Mouse (Mus musculus): Measurements from ENCODE around the gene Mettl3. TPM values are rescaled to one million over a fixed set of nuclear protein-coding genes. Genes with fewer than 3 reads are reported as not detected.
A peak's percentile ranks its signal among the peaks of the same experiment; 100 is the strongest.

Mettl3 gene
- polyA plus RNA-seq, 2 experiments: 15.3 to 18.2 TPM

DNA sequence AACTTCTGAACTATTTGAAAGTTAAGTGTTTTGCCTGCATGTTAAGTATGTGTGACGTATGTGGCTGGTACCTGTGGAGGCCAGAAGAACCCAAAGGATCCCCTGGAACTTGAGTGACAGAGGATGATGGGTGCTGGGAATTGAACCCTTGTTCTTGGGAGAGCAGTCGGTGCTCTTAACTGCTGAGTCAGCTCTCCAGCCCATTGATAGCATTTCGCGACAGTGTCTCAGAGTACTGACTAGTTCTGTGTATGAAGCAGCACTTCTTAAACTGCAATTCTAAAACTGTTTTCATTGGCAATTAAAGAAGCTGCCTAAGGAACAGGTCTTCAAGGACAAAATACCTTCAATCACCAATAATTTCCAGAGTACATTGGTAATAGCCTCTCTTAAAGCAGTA lies 27.7 kb downstream of the Mettl3 start:
- no peak for ATAC-seq (ENCODE audit: insufficient read depth)
- no peak for TF ChIP-seq EP300 (IDR thresholded peaks at IDR 0.05; ENCODE audit: low read depth)
- TF ChIP-seq CTCF (IDR thresholded peaks at IDR 0.05; ENCODE audit: low read depth): no peak
- Histone ChIP-seq H3K4me3 (ENCODE audit: insufficient read depth in 1 of 2, low read depth in 2 of 2, low read length in 2 of 2) (no peak overlapping the region), H3K4me1 (replicated peaks; ENCODE audit: control insufficient read depth in 2 of 2, insufficient read depth in 2 of 2, low read length in 1 of 2) (peaks cover 8 to 12% of the 10 kb centered on the region in 2 experiments), H3K4me2 (ENCODE audit: low read depth) (no peak overlapping the region), H3K36me3 (replicated peaks; ENCODE audit: control insufficient read depth, insufficient read depth, low read depth) (no peaks in the 10 kb centered on the region), H3K27me3 (ENCODE audit: control insufficient read depth, insufficient read depth, low read length) (no peaks in the 10 kb centered on the region), H3K27ac (no peak overlapping the region), H3K9me3 (ENCODE audit: control insufficient read depth, low read length) (no peaks in the 10 kb centered on the region), H3K9ac (replicated peaks) (no peak overlapping the region)
- WGBS (ENCODE audit: insufficient replicate concordance): 79% methylated on average over 4 of the region's 4 CpGs
- no peak for DNase-seq (ENCODE audit: low read depth in 3 of 3, low spot score in 3 of 3)

DNA sequence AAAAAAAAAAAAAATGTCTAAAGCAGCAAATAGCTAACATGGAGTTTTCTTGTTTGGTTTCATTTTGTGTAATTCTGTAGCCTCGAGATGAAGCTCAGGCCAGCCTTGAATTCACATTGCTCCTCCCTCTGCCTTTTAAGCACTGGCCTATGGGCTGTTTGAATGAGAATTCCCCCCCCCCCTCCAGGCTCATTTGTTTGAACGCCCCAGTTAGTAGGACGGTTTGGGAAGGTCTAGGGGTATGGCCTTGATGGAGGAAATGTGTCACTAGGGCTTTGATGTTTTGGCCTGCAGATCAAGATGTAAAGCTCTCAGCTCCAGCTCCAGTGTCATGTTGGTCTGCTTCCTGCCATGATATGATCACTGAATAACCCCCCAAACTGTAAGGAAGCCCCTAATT lies 32.1 kb downstream of the Mettl3 start:
- H3K4me3 ChIP-seq (ENCODE audit: insufficient read depth in 1 of 2, low read depth in 2 of 2, low read length in 2 of 2): no peak overlapping the region
- no peak for ATAC-seq (ENCODE audit: insufficient read depth)
- H3K27ac ChIP-seq: no peak overlapping the region
- no peak for DNase-seq (ENCODE audit: low read depth in 3 of 3, low spot score in 3 of 3)
- H3K9me3 ChIP-seq (ENCODE audit: control insufficient read depth, low read length): no peaks in the 10 kb centered on the region
- no peaks in the 10 kb centered on the region for H3K36me3 ChIP-seq (replicated peaks; ENCODE audit: control insufficient read depth, insufficient read depth, low read depth)
- no peak overlapping the region for H3K9ac ChIP-seq (replicated peaks)
- H3K4me2 ChIP-seq (ENCODE audit: low read depth): no peak overlapping the region
- no peaks in the 10 kb centered on the region for H3K4me1 ChIP-seq (replicated peaks; ENCODE audit: control insufficient read depth in 2 of 2, insufficient read depth in 2 of 2, low read length in 1 of 2)
- 62% methylated on average over 3 of the region's 3 CpGs for WGBS (ENCODE audit: insufficient replicate concordance)
- TF ChIP-seq CTCF (IDR thresholded peaks at IDR 0.05; ENCODE audit: low read depth): no peak
- no peaks in the 10 kb centered on the region for H3K27me3 ChIP-seq (ENCODE audit: control insufficient read depth, insufficient read depth, low read length)

DNA sequence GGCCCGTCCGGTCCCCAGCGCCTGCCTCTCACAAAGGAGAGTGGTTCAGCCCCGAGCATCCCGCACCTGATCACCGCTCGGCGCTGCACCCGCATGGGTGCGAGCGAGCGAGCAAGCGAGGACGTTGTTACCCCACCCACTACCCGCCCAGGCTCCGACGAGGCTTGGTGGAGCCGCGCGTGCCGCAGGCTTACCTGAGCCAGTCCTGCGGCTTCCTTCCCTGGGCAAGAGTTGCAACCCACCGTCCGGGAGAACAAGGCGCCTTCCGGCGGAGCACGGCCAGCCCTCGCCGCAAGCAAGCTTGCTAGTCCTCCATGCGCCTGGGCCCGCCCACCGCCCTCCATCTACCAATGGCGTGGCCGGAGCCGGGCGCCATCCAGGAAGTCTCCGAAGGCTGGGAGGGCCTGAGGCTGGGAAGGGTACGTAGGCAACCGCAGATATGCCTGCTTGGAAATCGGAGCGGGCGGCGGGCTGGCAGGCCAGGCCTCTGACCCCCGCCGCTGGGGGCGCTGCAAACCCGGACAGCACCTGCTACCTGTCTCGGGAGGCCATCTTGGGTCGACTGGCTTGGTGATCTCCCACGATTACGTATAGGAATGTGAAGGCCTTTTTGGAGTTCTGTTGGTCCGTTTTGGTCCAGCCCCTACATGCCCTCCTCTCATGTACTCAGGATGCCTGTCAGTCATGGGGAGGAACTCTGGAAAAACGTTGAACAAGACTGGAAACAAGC lies 47.3 kb downstream of the Mettl3 start, which contains the start of gene Chd8:
Chd8 (minus strand) TSS at position 297 of the 730 bp plus-strand sequence.
- Histone ChIP-seq H3K36me3 (replicated peaks; ENCODE audit: control insufficient read depth, insufficient read depth, low read depth) (no peaks in the 10 kb centered on the region), H3K4me1 (replicated peaks; ENCODE audit: control insufficient read depth in 2 of 2, insufficient read depth in 2 of 2, low read length in 1 of 2) (peaks cover 17 to 20% of the 10 kb centered on the region in 2 experiments), H3K4me3 (ENCODE audit: insufficient read depth in 1 of 2, low read depth in 2 of 2, low read length in 2 of 2) (peak within 1 kb of the TSS; percentile 71 to 91), H3K9me3 (ENCODE audit: control insufficient read depth, low read length) (no peaks in the 10 kb centered on the region), H3K4me2 (ENCODE audit: low read depth) (peak within 1 kb of the TSS; percentile 98), H3K27me3 (ENCODE audit: control insufficient read depth, insufficient read depth, low read length) (no peaks in the 10 kb centered on the region), H3K9ac (replicated peaks) (peak within 1 kb of the TSS; percentile 96), H3K27ac (peak within 1 kb of the TSS; percentile 89)
- under 1% methylated on average over 54 of the region's 54 CpGs for WGBS (ENCODE audit: insufficient replicate concordance)
- DNase-seq (ENCODE audit: low read depth in 3 of 3, low spot score in 3 of 3) (peak; percentile 92 to 96 (median 93)), ATAC-seq (ENCODE audit: insufficient read depth) (peak; percentile 100)
- peak; percentile 96 for TF ChIP-seq CTCF (IDR thresholded peaks at IDR 0.05; ENCODE audit: low read depth)
- TF ChIP-seq EP300 (IDR thresholded peaks at IDR 0.05; ENCODE audit: low read depth): no peak

DNA sequence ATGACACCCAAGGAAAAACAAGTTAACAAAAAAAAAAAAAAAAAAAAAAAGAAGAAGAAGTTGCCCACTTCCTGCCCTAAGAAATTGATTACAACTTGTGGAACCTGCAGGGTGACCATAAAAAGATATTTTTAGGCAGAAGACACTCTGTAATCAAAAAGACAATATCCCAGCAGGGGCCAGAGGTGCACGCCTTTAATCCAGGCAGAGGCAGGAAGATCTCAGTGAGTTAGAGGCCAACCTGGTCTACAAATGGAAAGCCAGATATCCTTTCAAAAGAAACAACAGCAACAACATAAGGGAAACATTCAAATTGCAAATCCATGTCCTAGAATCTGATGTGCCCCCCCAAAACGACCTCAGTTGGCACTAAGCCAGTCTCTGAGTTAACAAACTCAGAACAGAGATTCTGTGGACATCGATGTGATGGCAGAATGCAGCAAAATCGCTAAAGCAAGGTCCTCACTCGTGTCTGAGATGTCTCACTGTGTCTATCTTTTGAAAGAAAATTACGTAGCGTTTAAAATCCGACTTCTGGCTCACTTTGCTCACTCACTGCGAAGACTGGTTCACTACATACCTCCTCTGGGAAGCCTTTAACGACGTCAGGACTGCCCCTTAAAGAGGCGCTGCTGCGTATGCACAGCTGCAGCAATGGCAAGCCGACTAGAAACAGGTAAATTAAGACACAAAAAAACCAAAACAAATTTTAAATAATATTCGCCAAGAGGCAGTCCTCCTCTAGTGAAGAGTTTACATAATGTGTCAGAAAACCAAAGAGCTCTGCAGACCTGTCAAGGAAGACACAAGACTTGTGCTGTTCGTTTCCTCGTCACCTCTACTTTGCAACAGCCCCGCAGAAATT lies 48.4 kb downstream of the Mettl3 start:
- ATAC-seq (ENCODE audit: insufficient read depth) (no peak), DNase-seq (ENCODE audit: low read depth in 3 of 3, low spot score in 3 of 3) (no peak)
- Histone ChIP-seq H3K4me1 (replicated peaks; ENCODE audit: control insufficient read depth in 2 of 2, insufficient read depth in 2 of 2, low read length in 1 of 2) (peaks cover 17 to 20% of the 10 kb centered on the region in 2 experiments), H3K9me3 (ENCODE audit: control insufficient read depth, low read length) (no peaks in the 10 kb centered on the region), H3K4me2 (ENCODE audit: low read depth) (peak overlapping the region; percentile 98), H3K27me3 (ENCODE audit: control insufficient read depth, insufficient read depth, low read length) (no peaks in the 10 kb centered on the region), H3K27ac (peak overlapping the region; percentile 89), H3K36me3 (replicated peaks; ENCODE audit: control insufficient read depth, insufficient read depth, low read depth) (no peaks in the 10 kb centered on the region), H3K4me3 (ENCODE audit: insufficient read depth in 1 of 2, low read depth in 2 of 2, low read length in 2 of 2) (peak overlapping the region; percentile 71 to 91), H3K9ac (replicated peaks) (peak overlapping the region; percentile 96)
- TF ChIP-seq CTCF (IDR thresholded peaks at IDR 0.05; ENCODE audit: low read depth): no peak
- no peak for TF ChIP-seq EP300 (IDR thresholded peaks at IDR 0.05; ENCODE audit: low read depth)
- WGBS (ENCODE audit: insufficient replicate concordance): 1% methylated on average over 18 of the region's 18 CpGs

DNA sequence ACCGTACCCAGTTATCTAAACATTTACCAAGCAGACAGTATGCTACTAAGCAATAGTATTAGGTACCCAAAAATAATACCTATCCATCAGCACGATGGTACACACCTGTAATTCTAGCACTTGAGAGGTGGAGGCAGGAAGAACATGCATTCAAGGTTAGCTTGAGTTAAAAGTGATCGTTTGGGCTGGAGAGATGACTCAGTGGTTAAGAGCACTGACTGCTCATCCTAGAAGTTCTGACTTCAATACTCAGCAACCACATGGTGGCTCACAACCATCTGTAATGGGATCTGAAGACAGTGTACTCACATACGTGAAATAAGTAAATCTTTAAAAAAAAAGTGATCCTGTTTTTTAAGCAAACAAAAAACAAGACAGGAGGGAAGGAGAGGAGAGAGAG lies 58.8 kb downstream of the Mettl3 start:
- 60% methylated on average over 4 of the region's 4 CpGs for WGBS (ENCODE audit: insufficient replicate concordance)
- no peak for ATAC-seq (ENCODE audit: insufficient read depth)
- TF ChIP-seq EP300 (IDR thresholded peaks at IDR 0.05; ENCODE audit: low read depth) (no peak), CTCF (IDR thresholded peaks at IDR 0.05; ENCODE audit: low read depth) (no peak)

More for the DNA sequence above, 58.8 kb downstream of the Mettl3 start:
- H3K4me3 ChIP-seq (ENCODE audit: insufficient read depth in 1 of 2, low read depth in 2 of 2, low read length in 2 of 2): no peak overlapping the region
- no peak overlapping the region for H3K27ac ChIP-seq
- H3K4me2 ChIP-seq (ENCODE audit: low read depth): no peak overlapping the region
- H3K9ac ChIP-seq (replicated peaks): no peak overlapping the region
- no peaks in the 10 kb centered on the region for H3K9me3 ChIP-seq (ENCODE audit: control insufficient read depth, low read length)
- no peaks in the 10 kb centered on the region for H3K36me3 ChIP-seq (replicated peaks; ENCODE audit: control insufficient read depth, insufficient read depth, low read depth)
- no peak for DNase-seq (ENCODE audit: low read depth in 3 of 3, low spot score in 3 of 3)
- no peaks in the 10 kb centered on the region for H3K27me3 ChIP-seq (ENCODE audit: control insufficient read depth, insufficient read depth, low read length)
- H3K4me1 ChIP-seq (replicated peaks; ENCODE audit: control insufficient read depth in 2 of 2, insufficient read depth in 2 of 2, low read length in 1 of 2): peaks cover 6 to 17% of the 10 kb centered on the region in 2 experiments

Other genes with a start within 250 kb of the Mettl3 start
- 94.9 and 161 TPM in 2 replicates for gene Hnrnpc, start 201.1 kb downstream of the Mettl3 start, polyA plus RNA-seq (2012; rRNA removed)
- gene Hnrnpc, start 201.1 kb downstream of the Mettl3 start, polyA plus RNA-seq (2014; fragmentation: Nextera tagmentation; extraction: Ambion mirVana): 240 and 269 TPM in 2 replicates
- gene Rpgrip1, start 194.4 kb downstream of the Mettl3 start, polyA plus RNA-seq (2012; rRNA removed): 0.31 and 0.41 TPM in 2 replicates
- gene Rpgrip1, start 194.4 kb downstream of the Mettl3 start, polyA plus RNA-seq (2014; fragmentation: Nextera tagmentation; extraction: Ambion mirVana): 48.5 and 50.1 TPM in 2 replicates
- 15.4 and 25.2 TPM in 2 replicates for gene Supt16, start 107.7 kb downstream of the Mettl3 start, polyA plus RNA-seq (2012; rRNA removed)
- gene Supt16, start 107.7 kb downstream of the Mettl3 start, polyA plus RNA-seq (2014; fragmentation: Nextera tagmentation; extraction: Ambion mirVana): 35.6 and 39.9 TPM in 2 replicates
- gene Chd8, start 47.3 kb downstream of the Mettl3 start, polyA plus RNA-seq (2012; rRNA removed): 9.7 and 13.1 TPM in 2 replicates
- gene Chd8, start 47.3 kb downstream of the Mettl3 start, polyA plus RNA-seq (2014; fragmentation: Nextera tagmentation; extraction: Ambion mirVana): 13.9 and 14.0 TPM in 2 replicates
- 8.5 and 10.1 TPM in 2 replicates for gene Tox4, start 26.0 kb downstream of the Mettl3 start, polyA plus RNA-seq (2012; rRNA removed)
- gene Tox4, start 26.0 kb downstream of the Mettl3 start, polyA plus RNA-seq (2014; fragmentation: Nextera tagmentation; extraction: Ambion mirVana): 16.6 and 17.2 TPM in 2 replicates
- gene Rab2b, start 25.6 kb downstream of the Mettl3 start, polyA plus RNA-seq (2012; rRNA removed): 2.9 and 3.1 TPM in 2 replicates
- 1.9 and 2.6 TPM in 2 replicates for gene Rab2b, start 25.6 kb downstream of the Mettl3 start, polyA plus RNA-seq (2014; fragmentation: Nextera tagmentation; extraction: Ambion mirVana)
- 0.76 and 0.84 TPM in 2 replicates for gene Sall2, start 23.6 kb upstream of the Mettl3 start, polyA plus RNA-seq (2012; rRNA removed)
- gene Sall2, start 23.6 kb upstream of the Mettl3 start, polyA plus RNA-seq (2014; fragmentation: Nextera tagmentation; extraction: Ambion mirVana): 0.54 and 0.66 TPM in 2 replicates
- gene Olfr1513, start 51.3 kb upstream of the Mettl3 start, polyA plus RNA-seq (2012; rRNA removed): not detected in 2 replicates
- gene Olfr1513, start 51.3 kb upstream of the Mettl3 start, polyA plus RNA-seq (2014; fragmentation: Nextera tagmentation; extraction: Ambion mirVana): not detected in 2 replicates
- gene Olfr1512, start 74.0 kb upstream of the Mettl3 start, polyA plus RNA-seq (2012; rRNA removed): not detected in 2 replicates
- gene Olfr1512, start 74.0 kb upstream of the Mettl3 start, polyA plus RNA-seq (2014; fragmentation: Nextera tagmentation; extraction: Ambion mirVana): not detected in 2 replicates
- not detected in 2 replicates for gene Olfr1511, start 92.3 kb upstream of the Mettl3 start, polyA plus RNA-seq (2012; rRNA removed)
- not detected in 2 replicates for gene Olfr1511, start 92.3 kb upstream of the Mettl3 start, polyA plus RNA-seq (2014; fragmentation: Nextera tagmentation; extraction: Ambion mirVana)
- gene Olfr1510, start 109.2 kb upstream of the Mettl3 start, polyA plus RNA-seq (2012; rRNA removed): not detected in 2 replicates
- gene Olfr1510, start 109.2 kb upstream of the Mettl3 start, polyA plus RNA-seq (2014; fragmentation: Nextera tagmentation; extraction: Ambion mirVana): not detected in 2 replicates
- gene Olfr1509, start 137.9 kb upstream of the Mettl3 start, polyA plus RNA-seq (2012; rRNA removed): not detected in 2 replicates
- gene Olfr1509, start 137.9 kb upstream of the Mettl3 start, polyA plus RNA-seq (2014; fragmentation: Nextera tagmentation; extraction: Ambion mirVana): not detected in 2 replicates
- gene Olfr1508, start 162.4 kb upstream of the Mettl3 start, polyA plus RNA-seq (2012; rRNA removed): not detected in 2 replicates
- gene Olfr1508, start 162.4 kb upstream of the Mettl3 start, polyA plus RNA-seq (2014; fragmentation: Nextera tagmentation; extraction: Ambion mirVana): not detected in 2 replicates
- gene Olfr1507, start 190.6 kb upstream of the Mettl3 start, polyA plus RNA-seq (2012; rRNA removed): not detected in 2 replicates
- not detected in 2 replicates for gene Olfr1507, start 190.6 kb upstream of the Mettl3 start, polyA plus RNA-seq (2014; fragmentation: Nextera tagmentation; extraction: Ambion mirVana)